Mouse (Mus musculus): ENCODE measurements around the gene Prss42. TPM values are rescaled to one million over a fixed set of nuclear protein-coding genes. Genes with fewer than 3 reads are reported as not detected.
"Not testable (repeated sequence)": the region's sequence is repeated elsewhere in the genome, so short reads cannot be mapped to it uniquely, and the experiment has no call there.

Prss42 gene
- polyA plus RNA-seq, 1 experiment from 2014 or later: not detected

GRCm38 (mm10) chr9:110800834-110801479 is 3.0 kb downstream of the Prss42 start:
- no peak overlapping the region for H3K4me3 ChIP-seq (replicated peaks)
- WGBS: 92% methylated on average over 8 of the region's 8 CpGs
- H3K9me3 ChIP-seq (replicated peaks): no peaks in the 10 kb centered on the region
- H3K4me1 ChIP-seq: no peaks in the 10 kb centered on the region
- no peak overlapping the region for H3K9ac ChIP-seq
- ATAC-seq (replicated peaks; ENCODE audit: low FRiP score): no peak
- no peaks in the 10 kb centered on the region for H3K27me3 ChIP-seq
- no peaks in the 10 kb centered on the region for H3K36me3 ChIP-seq
- H3K4me2 ChIP-seq: no peak overlapping the region
- H3K27ac ChIP-seq: no peak overlapping the region

- H3K36me3 ChIP-seq: no peaks in the 10 kb centered on the region
- H3K4me1 ChIP-seq: no peaks in the 10 kb centered on the region
- no peak overlapping the region for H3K9ac ChIP-seq
- no peak overlapping the region for H3K4me2 ChIP-seq
- 59% methylated on average over 4 of the region's 4 CpGs for WGBS
- H3K4me3 ChIP-seq (replicated peaks): no peak overlapping the region
- no peaks in the 10 kb centered on the region for H3K9me3 ChIP-seq (replicated peaks)
- H3K27ac ChIP-seq: no peak overlapping the region
- no peaks in the 10 kb centered on the region for H3K27me3 ChIP-seq
- ATAC-seq (replicated peaks; ENCODE audit: low FRiP score): no peak
Observed at GRCm38 (mm10) chr9:110803294-110803693, 5.3 kb downstream of the Prss42 start.

GRCm38 (mm10) chr9:110810051-110810450 is 12.1 kb downstream of the Prss42 start:
- WGBS: 79% methylated on average over 4 of the region's 4 CpGs
- Histone ChIP-seq H3K9me3 (replicated peaks) (no peaks in the 10 kb centered on the region), H3K4me2 (no peak overlapping the region), H3K4me1 (no peaks in the 10 kb centered on the region), H3K9ac (no peak overlapping the region), H3K36me3 (no peaks in the 10 kb centered on the region), H3K4me3 (replicated peaks) (no peak overlapping the region), H3K27ac (no peak overlapping the region), H3K27me3 (no peaks in the 10 kb centered on the region)
- ATAC-seq (replicated peaks; ENCODE audit: low FRiP score): no peak

- H3K4me2 ChIP-seq: no peak within 1 kb of the TSS
- H3K27ac ChIP-seq: no peak within 1 kb of the TSS
- no peak for ATAC-seq (replicated peaks; ENCODE audit: low FRiP score)
- H3K36me3 ChIP-seq: no peaks in the 10 kb centered on the region
- no peaks in the 10 kb centered on the region for H3K4me1 ChIP-seq
- H3K9ac ChIP-seq: no peak within 1 kb of the TSS
- WGBS: 62% methylated on average over 18 of the region's 18 CpGs
- no peaks in the 10 kb centered on the region for H3K9me3 ChIP-seq (replicated peaks)
- no peaks in the 10 kb centered on the region for H3K27me3 ChIP-seq
- H3K4me3 ChIP-seq (replicated peaks): no peak within 1 kb of the TSS
Observed at GRCm38 (mm10) chr9:110813789-110814188, 15.8 kb downstream of the Prss42 start, which contains the start of gene Prss44. Gene Prss44 (plus strand): TSS chr9:110813994.

- not testable (repeated sequence) for H3K36me3 ChIP-seq; H3K4me2 ChIP-seq; H3K9me3 ChIP-seq (replicated peaks); ATAC-seq (replicated peaks; ENCODE audit: low FRiP score); H3K27me3 ChIP-seq; H3K4me1 ChIP-seq; H3K9ac ChIP-seq; H3K4me3 ChIP-seq (replicated peaks); H3K27ac ChIP-seq
Observed at GRCm38 (mm10) chr9:110820546-110820945, 22.6 kb downstream of the Prss42 start.

GRCm38 (mm10) chr9:110821436-110821835 is 23.5 kb downstream of the Prss42 start:
- Histone ChIP-seq H3K36me3 (no peaks in the 10 kb centered on the region), H3K27me3 (no peaks in the 10 kb centered on the region), H3K4me3 (replicated peaks) (no peak overlapping the region), H3K9ac (no peak overlapping the region), H3K9me3 (replicated peaks) (no peaks in the 10 kb centered on the region), H3K27ac (no peak overlapping the region), H3K4me2 (no peak overlapping the region), H3K4me1 (no peaks in the 10 kb centered on the region)
- ATAC-seq (replicated peaks; ENCODE audit: low FRiP score): no peak
- WGBS: 82% methylated on average over 7 of the region's 7 CpGs

GRCm38 (mm10) chr9:110825426-110825825 is 27.5 kb downstream of the Prss42 start:
- no peak overlapping the region for H3K27ac ChIP-seq
- 0 out of 2 replicates have a peak, but pooled peaks cover 3% of the 10 kb centered on the region for H3K27me3 ChIP-seq
- no peak overlapping the region for H3K4me2 ChIP-seq
- H3K36me3 ChIP-seq: no peaks in the 10 kb centered on the region
- no peaks in the 10 kb centered on the region for H3K9me3 ChIP-seq (replicated peaks)
- H3K4me3 ChIP-seq (replicated peaks): no peak overlapping the region
- H3K4me1 ChIP-seq: no peaks in the 10 kb centered on the region
- ATAC-seq (replicated peaks; ENCODE audit: low FRiP score): no peak
- H3K9ac ChIP-seq: no peak overlapping the region
- WGBS: 86% methylated on average over 4 of the region's 4 CpGs

- Histone ChIP-seq H3K4me2 (no peak overlapping the region), H3K9me3 (replicated peaks) (no peaks in the 10 kb centered on the region), H3K36me3 (no peaks in the 10 kb centered on the region), H3K27ac (no peak overlapping the region), H3K27me3 (0 out of 2 replicates have a peak, but pooled peaks cover 3% of the 10 kb centered on the region), H3K4me3 (replicated peaks) (no peak overlapping the region), H3K9ac (no peak overlapping the region), H3K4me1 (no peaks in the 10 kb centered on the region)
- no peak for ATAC-seq (replicated peaks; ENCODE audit: low FRiP score)
- WGBS: 73% methylated on average over 7 of the region's 7 CpGs
Observed at GRCm38 (mm10) chr9:110825832-110826231, 27.9 kb downstream of the Prss42 start.

GRCm38 (mm10) chr9:110826390-110826789 is 28.4 kb downstream of the Prss42 start, which contains the start of gene Prss43:
Gene Prss43 (plus strand): TSS chr9:110826690.
- no peaks in the 10 kb centered on the region for H3K36me3 ChIP-seq
- WGBS: 84% methylated on average over 3 of the region's 3 CpGs
- H3K9me3 ChIP-seq (replicated peaks): no peaks in the 10 kb centered on the region
- H3K4me2 ChIP-seq: no peak within 1 kb of the TSS
- no peak within 1 kb of the TSS for H3K9ac ChIP-seq
- no peak within 1 kb of the TSS for H3K4me3 ChIP-seq (replicated peaks)
- ATAC-seq (replicated peaks; ENCODE audit: low FRiP score): no peak
- H3K27me3 ChIP-seq: 0 out of 2 replicates have a peak, but pooled peaks cover 3% of the 10 kb centered on the region
- no peak within 1 kb of the TSS for H3K27ac ChIP-seq
- H3K4me1 ChIP-seq: no peaks in the 10 kb centered on the region

GRCm38 (mm10) chr9:110833021-110833420 is 35.1 kb downstream of the Prss42 start:
- H3K9me3 ChIP-seq (replicated peaks): no peaks in the 10 kb centered on the region
- H3K27ac ChIP-seq: no peak overlapping the region
- no peaks in the 10 kb centered on the region for H3K36me3 ChIP-seq
- H3K4me3 ChIP-seq (replicated peaks): no peak overlapping the region
- ATAC-seq (replicated peaks; ENCODE audit: low FRiP score): no peak
- H3K4me2 ChIP-seq: no peak overlapping the region
- H3K27me3 ChIP-seq: no peaks in the 10 kb centered on the region
- WGBS: 74% methylated on average over 5 of the region's 5 CpGs
- no peak overlapping the region for H3K9ac ChIP-seq
- no peaks in the 10 kb centered on the region for H3K4me1 ChIP-seq

- no peak within 1 kb of the TSS for H3K4me3 ChIP-seq (replicated peaks)
- WGBS: 89% methylated on average over 19 of the region's 19 CpGs
- H3K36me3 ChIP-seq: no peaks in the 10 kb centered on the region
- no peak for ATAC-seq (replicated peaks; ENCODE audit: low FRiP score)
- H3K9ac ChIP-seq: no peak within 1 kb of the TSS
- peak within 1 kb of the TSS; percentile 25; the same call in 1 of the 2 replicates for H3K4me2 ChIP-seq
- no peaks in the 10 kb centered on the region for H3K4me1 ChIP-seq
- H3K27me3 ChIP-seq: no peaks in the 10 kb centered on the region
- no peaks in the 10 kb centered on the region for H3K9me3 ChIP-seq (replicated peaks)
- H3K27ac ChIP-seq: no peak within 1 kb of the TSS
Observed at GRCm38 (mm10) chr9:110834411-110834810, 36.4 kb downstream of the Prss42 start, which contains the start of gene Prss45. Gene Prss45 (plus strand): TSS chr9:110834588.

GRCm38 (mm10) chr9:110834961-110835360 is 37.0 kb downstream of the Prss42 start:
- no peaks in the 10 kb centered on the region for H3K36me3 ChIP-seq
- H3K4me2 ChIP-seq: peak overlapping the region; percentile 25; the same call in 1 of the 2 replicates
- ATAC-seq (replicated peaks; ENCODE audit: low FRiP score): no peak
- H3K4me1 ChIP-seq: no peaks in the 10 kb centered on the region
- H3K9ac ChIP-seq: no peak overlapping the region
- H3K27me3 ChIP-seq: no peaks in the 10 kb centered on the region
- H3K4me3 ChIP-seq (replicated peaks): no peak overlapping the region
- H3K27ac ChIP-seq: no peak overlapping the region
- H3K9me3 ChIP-seq (replicated peaks): no peaks in the 10 kb centered on the region
- 44% methylated on average over 10 of the region's 10 CpGs for WGBS

GRCm38 (mm10) chr9:110836112-110836511 is 38.1 kb downstream of the Prss42 start:
- Histone ChIP-seq H3K27ac (no peak overlapping the region), H3K9me3 (replicated peaks) (no peaks in the 10 kb centered on the region), H3K36me3 (no peaks in the 10 kb centered on the region), H3K4me1 (peaks cover 4% of the 10 kb centered on the region; the same call in 1 of the 2 replicates), H3K4me2 (no peak overlapping the region), H3K27me3 (no peaks in the 10 kb centered on the region), H3K9ac (no peak overlapping the region), H3K4me3 (replicated peaks) (no peak overlapping the region)
- WGBS: 56% methylated on average over 2 of the region's 2 CpGs
- no peak for ATAC-seq (replicated peaks; ENCODE audit: low FRiP score)
